In the genomic region with DNA sequence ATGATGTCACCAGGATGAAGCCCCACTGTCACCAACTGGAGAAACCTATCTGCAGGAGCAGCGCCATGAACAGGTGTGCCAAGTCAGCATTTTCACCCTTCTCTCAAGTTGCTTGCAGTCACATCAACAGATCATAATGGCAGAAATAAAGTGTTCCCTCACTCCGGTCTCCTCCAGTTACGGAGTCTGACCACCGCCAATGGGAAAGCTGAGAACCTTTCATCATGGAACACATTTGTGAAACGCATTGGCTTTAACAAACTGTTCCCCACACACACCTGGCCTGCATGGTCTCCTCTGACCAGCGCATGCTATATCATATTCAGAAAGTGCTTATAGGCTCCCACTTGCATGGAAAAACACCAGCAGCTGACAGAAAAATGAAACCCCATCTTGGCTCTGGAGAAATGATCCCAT, we compare ENCODE assay signal across 1 mouse cellular context.
TF ChIP-seq lines count a peak whose summit lies in the region.

No protein-coding gene starts in this region.

TF ChIP-seq in CH12.LX, 34 proteins besides CTCF, POLR2A, EP300 and RAD21:
- no peak for TF ChIP-seq RCOR1 (conservative IDR thresholded peaks at IDR 0.05; ENCODE audit: low read depth, low read length)
- TF ChIP-seq MAFK (IDR thresholded peaks at IDR 0.05; ENCODE audit: insufficient replicate concordance, low read length) = peak; percentile 55; the same call in 1 of the 2 replicates
